Mouse (Mus musculus): ENCODE measurements at regions not wholly inside any gene's neighbourhood (a gene's known extent, or its start where the extent isn't known, plus 50 kb on each side); places are given as distances from the start of the nearest gene placed in this dataset.

- no peak for TF ChIP-seq CTCF (IDR thresholded peaks at IDR 0.05; ENCODE audit: low read depth, low read length)
- TF ChIP-seq GATA1 (IDR thresholded peaks at IDR 0.05; ENCODE audit: borderline replicate concordance, low read length): no peak
- TF ChIP-seq POLR2AphosphoS5 (IDR thresholded peaks at IDR 0.05; ENCODE audit: insufficient replicate concordance, low read depth, low read length): no peak
These were observed 392.0 kb downstream of the Wdr11 start for GRCm38 (mm10) chr7:129983601-129984120.

Measured in G1E (cell line).